Mouse (Mus musculus) embryonic facial prominence, embryonic 10.5 days (tissue): Measurements from ENCODE around the gene Abcc5. TPM values are rescaled to one million over a fixed set of nuclear protein-coding genes. Genes with fewer than 3 reads are reported as not detected.

ENCODE experiments used
- DNase-seq: peaks from one replicate; pipeline ENCODE4 v3.0.0-alpha.2; 2017; ENCODE audit warnings: low spot score
- H3K27ac ChIP-seq: fragments of 300-500 bp; sonication (generic); replicated peaks from 2 replicates; pipeline ENCODE4 v1.5.1; 2016; ENCODE audit warnings: mild to moderate bottlenecking
- H3K27me3 ChIP-seq: fragments of 300-500 bp; sonication (generic); replicated peaks from 2 replicates; pipeline ENCODE4 v1.6.1; 2016; ENCODE audit warnings: low read depth, mild to moderate bottlenecking; ENCODE audit not compliant: poor library complexity, severe bottlenecking
- H3K36me3 ChIP-seq: fragments of 300-500 bp; sonication (generic); replicated peaks from 2 replicates; pipeline ENCODE4 v1.6.1; 2016; ENCODE audit warnings: mild to moderate bottlenecking, moderate library complexity
- H3K4me1 ChIP-seq: fragments of 300-500 bp; sonication (generic); 2 replicates; pipeline ENCODE4 v1.6.1; 2016
- H3K4me3 ChIP-seq: fragments of 300-500 bp; sonication (generic); 2 replicates; pipeline ENCODE4 v1.5.1; 2016; ENCODE audit warnings: mild to moderate bottlenecking, moderate library complexity
- H3K9me3 ChIP-seq: fragments of 300-500 bp; sonication (generic); 2 replicates; pipeline ENCODE4 v1.6.1; 2016; ENCODE audit warnings: mild to moderate bottlenecking
- WGBS: fragments of 180-500 bp; shearing (Covaris S2); methylation state at CpG from one replicate; pipeline ENCODE4 v1.1.7; 2016; 5-methylcytosine and 5-hydroxymethylcytosine counted together
- polyA plus RNA-seq: library from polyadenylated mRNA; unstranded; fragments of >200 nt; fragmentation: Nextera tagmentation; extraction: Ambion mirVana; gene quantifications from 2 replicates; pipeline ENCODE4 v1.2.1, GENCODE M21; 2016

Gene Abcc5
- polyA plus RNA-seq, 1 experiment from 2014 or later = 63.9 TPM

- no peak for DNase-seq
Observed at GRCm38 (mm10) chr16:20415804-20416203, 10.4 kb downstream of the Abcc5 start.

DNA sequence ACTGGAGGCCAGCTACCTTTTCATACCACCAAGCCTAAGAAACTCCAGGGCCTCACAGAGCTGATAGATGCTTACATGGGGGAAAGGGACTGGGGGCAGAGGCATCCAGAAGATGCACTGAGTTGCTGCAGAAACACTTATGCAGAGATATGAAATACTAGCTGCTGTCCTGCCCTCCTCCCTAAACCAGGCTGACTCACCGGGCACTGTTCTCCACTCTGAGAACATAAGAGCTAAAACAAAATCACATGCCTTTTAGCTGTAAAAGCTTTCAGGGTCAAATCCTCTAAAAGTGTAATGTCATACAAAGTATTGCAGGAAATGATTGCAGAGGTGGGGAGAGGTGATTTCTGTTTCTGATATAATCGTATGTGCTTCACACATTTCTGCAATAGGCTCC, 11.0 kb downstream of the Abcc5 start:
- H3K9me3 ChIP-seq = no peaks in the 10 kb centered on the region
- H3K27ac ChIP-seq = no peak overlapping the region
- no peak overlapping the region for H3K4me3 ChIP-seq
- H3K4me1 ChIP-seq = no peaks in the 10 kb centered on the region
- WGBS = 95% methylated on average over 2 of the region's 2 CpGs
- DNase-seq = no peak
- peaks cover 21% of the 10 kb centered on the region for H3K36me3 ChIP-seq
- no peaks in the 10 kb centered on the region for H3K27me3 ChIP-seq

More at GRCm38 (mm10) chr16:20415804-20416203, 10.4 kb downstream of the Abcc5 start:
- H3K27ac ChIP-seq = no peak overlapping the region
- no peaks in the 10 kb centered on the region for H3K9me3 ChIP-seq
- H3K4me1 ChIP-seq = no peaks in the 10 kb centered on the region
- H3K36me3 ChIP-seq = peaks cover 25% of the 10 kb centered on the region
- 90% methylated on average over 6 of the region's 6 CpGs for WGBS
- no peak overlapping the region for H3K4me3 ChIP-seq
- H3K27me3 ChIP-seq = no peaks in the 10 kb centered on the region

DNA sequence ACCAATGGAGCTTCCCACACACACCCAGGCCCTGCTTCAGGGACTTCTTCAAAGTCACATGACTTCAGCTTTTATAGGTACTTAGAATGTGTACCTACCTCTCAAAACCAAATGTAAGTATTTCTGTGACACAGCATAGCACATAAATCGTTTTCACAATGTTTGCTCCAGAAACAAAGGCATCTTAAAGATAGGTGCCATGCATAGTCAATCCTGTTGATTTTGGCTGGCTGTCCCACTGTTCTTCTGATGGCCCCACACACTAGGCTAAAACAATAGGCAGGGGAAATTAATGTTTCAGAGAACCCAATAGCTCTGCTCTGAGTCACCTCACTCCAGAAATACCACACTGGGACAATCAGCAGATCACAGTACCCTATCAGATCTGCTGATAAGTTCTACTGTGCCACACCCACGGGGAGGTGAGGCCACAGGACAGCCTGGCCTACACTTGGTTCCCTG, 12.3 kb downstream of the Abcc5 start:
- no peak for DNase-seq
- WGBS = 82% methylated on average over 2 of the region's 2 CpGs
- Histone ChIP-seq H3K36me3 (peaks cover 15% of the 10 kb centered on the region), H3K27ac (no peak overlapping the region), H3K27me3 (no peaks in the 10 kb centered on the region), H3K4me1 (no peaks in the 10 kb centered on the region), H3K4me3 (no peak overlapping the region), H3K9me3 (no peaks in the 10 kb centered on the region)

GRCm38 (mm10) chr16:20411958-20412570, 14.1 kb downstream of the Abcc5 start:
- H3K9me3 ChIP-seq = no peaks in the 10 kb centered on the region
- H3K4me3 ChIP-seq = no peak overlapping the region
- no peak overlapping the region for H3K27ac ChIP-seq
- 86% methylated on average over 8 of the region's 8 CpGs for WGBS
- no peaks in the 10 kb centered on the region for H3K4me1 ChIP-seq
- peaks cover 4% of the 10 kb centered on the region; the same call in 1 of the 2 replicates for H3K36me3 ChIP-seq
- no peaks in the 10 kb centered on the region for H3K27me3 ChIP-seq
- DNase-seq = no peak

GRCm38 (mm10) chr16:20405335-20405734, 20.9 kb downstream of the Abcc5 start:
- Histone ChIP-seq H3K9me3 (no peaks in the 10 kb centered on the region), H3K27me3 (no peaks in the 10 kb centered on the region), H3K4me1 (no peaks in the 10 kb centered on the region), H3K4me3 (no peak overlapping the region), H3K27ac (no peak overlapping the region), H3K36me3 (peaks cover 40% of the 10 kb centered on the region)
- WGBS = 89% methylated on average over 4 of the region's 4 CpGs
- DNase-seq = no peak

DNA sequence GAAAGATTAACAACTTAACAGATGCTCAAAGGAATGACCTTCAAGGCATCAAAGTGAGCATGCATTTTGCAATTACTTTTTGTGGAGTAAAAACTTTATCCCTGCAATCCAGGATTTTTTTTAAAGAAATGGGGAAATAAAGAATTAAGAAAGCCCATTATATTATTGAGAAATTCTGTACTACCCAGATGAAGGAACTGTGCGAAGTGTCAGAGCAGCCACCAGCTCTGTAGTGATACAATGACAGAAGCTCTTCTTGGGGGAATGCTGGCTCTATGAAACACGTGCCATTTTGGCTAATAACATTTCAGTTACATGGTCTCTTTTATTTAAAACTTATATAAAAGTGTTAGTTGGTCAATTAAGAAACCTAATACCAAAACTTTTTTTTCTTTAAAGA, 22.9 kb downstream of the Abcc5 start:
- H3K4me3 ChIP-seq = no peak overlapping the region
- H3K27ac ChIP-seq = no peak overlapping the region
- H3K36me3 ChIP-seq = peaks cover 56% of the 10 kb centered on the region
- no peak for DNase-seq
- H3K9me3 ChIP-seq = no peaks in the 10 kb centered on the region
- 93% methylated on average over 2 of the region's 2 CpGs for WGBS
- no peaks in the 10 kb centered on the region for H3K4me1 ChIP-seq
- H3K27me3 ChIP-seq = no peaks in the 10 kb centered on the region

GRCm38 (mm10) chr16:20401592-20401991, 24.6 kb downstream of the Abcc5 start:
- peaks cover 66% of the 10 kb centered on the region for H3K36me3 ChIP-seq

GRCm38 (mm10) chr16:20400707-20401591, 25.2 kb downstream of the Abcc5 start:
- Histone ChIP-seq H3K4me3 (no peak overlapping the region), H3K27me3 (no peaks in the 10 kb centered on the region), H3K36me3 (peaks cover 72% of the 10 kb centered on the region), H3K9me3 (no peaks in the 10 kb centered on the region), H3K27ac (no peak overlapping the region), H3K4me1 (no peaks in the 10 kb centered on the region)
- no peak for DNase-seq
- 92% methylated on average over 12 of the region's 12 CpGs for whole genome bisulfite sequencing

More at GRCm38 (mm10) chr16:20401592-20401991, 24.6 kb downstream of the Abcc5 start:
- Histone ChIP-seq H3K4me1 (no peaks in the 10 kb centered on the region), H3K4me3 (no peak overlapping the region), H3K27ac (no peak overlapping the region), H3K9me3 (no peaks in the 10 kb centered on the region), H3K27me3 (no peaks in the 10 kb centered on the region)
- 84% methylated on average over 3 of the region's 3 CpGs for WGBS
- no peak for DNase-seq

- Histone ChIP-seq H3K4me1 (no peaks in the 10 kb centered on the region), H3K9me3 (no peaks in the 10 kb centered on the region), H3K27me3 (no peaks in the 10 kb centered on the region), H3K27ac (no peak overlapping the region), H3K36me3 (peaks cover 68% of the 10 kb centered on the region), H3K4me3 (no peak overlapping the region)
- DNase-seq = no peak
- WGBS = 93% methylated on average over 10 of the region's 10 CpGs
Observed at GRCm38 (mm10) chr16:20396851-20397250, 29.3 kb downstream of the Abcc5 start.

- Histone ChIP-seq H3K27me3 (no peaks in the 10 kb centered on the region), H3K27ac (no peak overlapping the region), H3K36me3 (peaks cover 72% of the 10 kb centered on the region), H3K9me3 (no peaks in the 10 kb centered on the region), H3K4me3 (no peak overlapping the region), H3K4me1 (no peaks in the 10 kb centered on the region)
- WGBS = 91% methylated on average over 11 of the region's 11 CpGs
- DNase-seq = no peak
Observed at GRCm38 (mm10) chr16:20395216-20395907, 30.8 kb downstream of the Abcc5 start.

DNA sequence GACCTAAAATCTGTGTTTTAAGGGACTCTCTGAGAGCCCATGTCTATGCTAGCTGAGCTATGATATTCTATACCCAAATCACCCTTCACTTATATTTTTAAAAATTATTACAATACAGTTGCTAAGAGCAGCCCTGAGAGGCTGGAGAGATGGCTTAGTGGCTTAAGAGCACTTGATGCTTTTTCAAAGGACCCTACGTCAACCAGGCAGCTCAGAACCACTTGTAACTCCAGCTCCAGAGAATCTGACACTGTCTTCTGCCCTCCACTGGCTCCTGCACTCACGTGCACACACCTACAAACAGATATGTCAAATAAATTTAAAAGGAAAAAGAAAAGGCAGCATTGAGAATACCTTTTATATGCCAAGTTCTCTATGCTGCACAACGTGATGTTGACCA, 34.4 kb downstream of the Abcc5 start:
- no peak for DNase-seq
- no peaks in the 10 kb centered on the region for H3K27me3 ChIP-seq
- no peak overlapping the region for H3K27ac ChIP-seq
- 91% methylated on average over 3 of the region's 3 CpGs for WGBS
- H3K4me3 ChIP-seq = no peak overlapping the region
- no peaks in the 10 kb centered on the region for H3K9me3 ChIP-seq
- H3K36me3 ChIP-seq = peaks cover 80% of the 10 kb centered on the region
- no peaks in the 10 kb centered on the region for H3K4me1 ChIP-seq

GRCm38 (mm10) chr16:20390233-20390632, 36.0 kb downstream of the Abcc5 start:
- H3K4me3 ChIP-seq = no peak overlapping the region
- no peak for DNase-seq
- H3K4me1 ChIP-seq = no peaks in the 10 kb centered on the region
- 71% methylated on average over 6 of the region's 6 CpGs for WGBS
- H3K9me3 ChIP-seq = no peaks in the 10 kb centered on the region
- no peaks in the 10 kb centered on the region for H3K27me3 ChIP-seq
- H3K36me3 ChIP-seq = peaks cover 71% of the 10 kb centered on the region
- H3K27ac ChIP-seq = no peak overlapping the region
